Mouse (Mus musculus) lung, postnatal 0 days (tissue): ENCODE results near the gene Lmx1a. TPM values are rescaled to one million over a fixed set of nuclear protein-coding genes. Genes with fewer than 3 reads are reported as not detected.

ENCODE experiments used
- ATAC-seq: fragments of 200-750 bp; cut with Nextera tagmentation; 2 replicates; pipeline ENCODE4 v1.8.0; 2017; ENCODE audit warnings: moderate library complexity
- DNase-seq: peaks from one replicate; pipeline ENCODE4 v3.0.0-alpha.2; 2016; ENCODE audit warnings: low spot score
- H3K27ac ChIP-seq: fragments of 300-500 bp; sonication (generic); 2 replicates; pipeline ENCODE4 v1.5.1; 2014; ENCODE audit warnings: antibody characterized with exemption, mild to moderate bottlenecking, low read length, mixed read lengths
- H3K27me3 ChIP-seq: fragments of 300-500 bp; sonication (generic); replicated peaks from 2 replicates; pipeline ENCODE4 v1.6.1; 2014; ENCODE audit warnings: low read length, mixed read lengths; ENCODE audit not compliant: insufficient read depth
- H3K36me3 ChIP-seq: fragments of 300-500 bp; sonication (generic); 2 replicates; pipeline ENCODE4 v1.6.1; 2014; ENCODE audit warnings: low read length, mixed read lengths; ENCODE audit not compliant: insufficient read depth
- H3K4me1 ChIP-seq: fragments of 300-500 bp; sonication (generic); 2 replicates; pipeline ENCODE4 v1.6.1; 2014; ENCODE audit warnings: antibody characterized with exemption, low read depth, low read length, mixed read lengths; ENCODE audit not compliant: insufficient read depth
- H3K4me2 ChIP-seq: fragments of 300-500 bp; sonication (generic); replicated peaks from 2 replicates; pipeline ENCODE4 v1.6.1; 2014; ENCODE audit warnings: low read depth, mild to moderate bottlenecking, low read length, moderate library complexity, mixed read lengths
- H3K4me3 ChIP-seq: fragments of 300-500 bp; sonication (generic); 2 replicates; pipeline ENCODE4 v1.5.1; 2014; ENCODE audit warnings: low read depth, low read length
- H3K9ac ChIP-seq: fragments of 300-500 bp; sonication (generic); replicated peaks from 2 replicates; pipeline ENCODE4 v1.6.1; 2014; ENCODE audit warnings: low read depth, mild to moderate bottlenecking
- H3K9me3 ChIP-seq: fragments of 300-500 bp; sonication (generic); 2 replicates; pipeline ENCODE4 v1.6.1; 2016; ENCODE audit warnings: low read length, mixed read lengths
- CTCF ChIP-seq: IDR thresholded peaks from 2 replicates; pipeline ENCODE4 v1.5.1; 2016; ENCODE audit warnings: antibody characterized with exemption, mild to moderate bottlenecking
- EP300 ChIP-seq: IDR thresholded peaks from 2 replicates; pipeline ENCODE4 v1.6.1; 2016; ENCODE audit warnings: antibody characterized with exemption, mild to moderate bottlenecking, control low read depth
- WGBS: fragments of 180-500 bp; shearing (Covaris S2); extraction: QIAGEN DNeasy Blood & Tissue Kit; methylation state at CpG from one replicate; pipeline ENCODE4 v1.1.7; 2014; 5-methylcytosine and 5-hydroxymethylcytosine counted together
- polyA plus RNA-seq: library from polyadenylated mRNA; unstranded; fragments of >200 nt; fragmentation: Nextera tagmentation; extraction: Ambion mirVana; gene quantifications from 2 replicates; pipeline ENCODE4 v1.2.1, GENCODE M21; 2015

The Lmx1a gene
- polyA plus RNA-seq, 1 experiment from 2014 or later: not detected

DNA sequence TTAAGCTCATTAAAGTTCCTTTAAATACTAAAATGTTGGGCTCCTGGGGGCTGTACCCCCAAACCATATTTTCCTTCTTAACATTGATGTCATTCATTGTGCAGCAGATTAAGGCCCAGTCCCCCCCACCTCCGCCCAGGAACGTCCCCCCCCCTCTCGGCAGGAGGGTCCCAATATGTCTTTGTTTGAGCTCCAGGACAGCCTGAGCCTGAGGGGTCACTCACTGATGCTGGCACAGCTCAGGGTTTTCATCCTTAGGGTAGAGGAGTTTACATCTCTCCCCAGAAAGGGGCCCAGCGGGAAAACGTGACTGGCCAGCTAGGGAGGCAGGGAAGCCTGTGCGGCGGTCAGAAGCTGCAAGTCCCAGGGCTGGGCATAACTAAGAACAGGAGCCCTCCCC, 11.2 kb downstream of the Lmx1a start:
- WGBS: 14% methylated on average over 7 of the region's 7 CpGs
- Histone ChIP-seq H3K4me2 (no peak overlapping the region), H3K9me3 (no peaks in the 10 kb centered on the region), H3K4me1 (no peaks in the 10 kb centered on the region), H3K36me3 (no peaks in the 10 kb centered on the region), H3K27me3 (peaks cover 10% of the 10 kb centered on the region; the same call in 1 of the 2 replicates), H3K4me3 (no peak overlapping the region), H3K27ac (no peak overlapping the region), H3K9ac (no peak overlapping the region)
- no peak for TF ChIP-seq CTCF
- no peak for TF ChIP-seq EP300
- ATAC-seq (no peak), DNase-seq (no peak)

GRCm38 (mm10) chr1:167705527-167705926, 16.5 kb downstream of the Lmx1a start:
- DNase-seq (no peak), ATAC-seq (no peak)
- WGBS: 73% methylated on average over 7 of the region's 7 CpGs
- Histone ChIP-seq H3K27ac (no peak overlapping the region), H3K27me3 (no peaks in the 10 kb centered on the region), H3K9ac (no peak overlapping the region), H3K9me3 (no peaks in the 10 kb centered on the region), H3K36me3 (no peaks in the 10 kb centered on the region), H3K4me2 (no peak overlapping the region), H3K4me3 (no peak overlapping the region), H3K4me1 (no peaks in the 10 kb centered on the region)
- TF ChIP-seq CTCF (no peak), EP300 (no peak)

GRCm38 (mm10) chr1:167708761-167709160, 19.7 kb downstream of the Lmx1a start:
- ATAC-seq (no peak), DNase-seq (no peak)
- no peaks in the 10 kb centered on the region for H3K9me3 ChIP-seq
- no peak overlapping the region for H3K4me3 ChIP-seq
- 38% methylated on average over 5 of the region's 5 CpGs for WGBS
- H3K4me1 ChIP-seq: no peaks in the 10 kb centered on the region
- no peaks in the 10 kb centered on the region for H3K27me3 ChIP-seq
- H3K27ac ChIP-seq: no peak overlapping the region
- H3K36me3 ChIP-seq: no peaks in the 10 kb centered on the region
- TF ChIP-seq EP300: no peak
- no peak for TF ChIP-seq CTCF
- no peak overlapping the region for H3K9ac ChIP-seq
- no peak overlapping the region for H3K4me2 ChIP-seq

GRCm38 (mm10) chr1:167715730-167716341, 26.8 kb downstream of the Lmx1a start:
- Histone ChIP-seq H3K4me3 (no peak overlapping the region), H3K36me3 (no peaks in the 10 kb centered on the region), H3K27ac (no peak overlapping the region), H3K27me3 (no peaks in the 10 kb centered on the region), H3K4me1 (no peaks in the 10 kb centered on the region), H3K9ac (no peak overlapping the region), H3K9me3 (no peaks in the 10 kb centered on the region), H3K4me2 (no peak overlapping the region)
- ATAC-seq (no peak), DNase-seq (no peak)
- WGBS: 57% methylated on average over 6 of the region's 6 CpGs
- TF ChIP-seq CTCF (no peak), EP300 (no peak)

GRCm38 (mm10) chr1:167734471-167734870, 45.4 kb downstream of the Lmx1a start:
- ATAC-seq: no peak
- no peak for TF ChIP-seq CTCF
- TF ChIP-seq EP300: no peak
- Histone ChIP-seq H3K4me3 (no peak overlapping the region), H3K9ac (no peak overlapping the region), H3K36me3 (no peaks in the 10 kb centered on the region), H3K27me3 (no peaks in the 10 kb centered on the region), H3K27ac (no peak overlapping the region), H3K4me2 (no peak overlapping the region), H3K4me1 (no peaks in the 10 kb centered on the region), H3K9me3 (no peaks in the 10 kb centered on the region)
- no peak for DNase-seq
- 6% methylated on average over 6 of the region's 6 CpGs for WGBS

DNA sequence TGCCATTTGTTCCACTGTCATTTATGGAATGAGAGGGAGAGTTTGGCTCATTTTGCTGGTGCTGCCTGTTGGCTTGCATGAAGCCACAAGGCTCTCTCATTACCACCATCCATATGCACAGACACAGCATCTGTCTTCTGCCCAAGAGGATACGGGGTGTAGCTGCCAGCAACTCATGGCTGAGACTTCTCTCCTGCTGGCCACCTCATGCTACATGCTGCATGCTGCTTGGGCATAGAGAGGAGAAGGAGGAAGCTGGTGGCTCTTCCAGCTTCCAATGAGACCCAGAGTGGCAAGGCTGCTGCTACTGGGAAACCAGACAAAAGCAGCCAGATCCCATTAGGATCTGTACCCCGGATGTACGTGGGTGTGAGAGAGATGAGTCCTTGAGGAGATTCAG, 47.8 kb downstream of the Lmx1a start:
- Histone ChIP-seq H3K9me3 (no peaks in the 10 kb centered on the region), H3K27ac (no peak overlapping the region), H3K4me2 (no peak overlapping the region), H3K4me3 (no peak overlapping the region), H3K27me3 (no peaks in the 10 kb centered on the region), H3K36me3 (no peaks in the 10 kb centered on the region), H3K9ac (no peak overlapping the region), H3K4me1 (no peaks in the 10 kb centered on the region)
- DNase-seq (no peak), ATAC-seq (no peak)
- TF ChIP-seq EP300: no peak
- TF ChIP-seq CTCF: no peak
- WGBS: 67% methylated on average over 3 of the region's 3 CpGs

DNA sequence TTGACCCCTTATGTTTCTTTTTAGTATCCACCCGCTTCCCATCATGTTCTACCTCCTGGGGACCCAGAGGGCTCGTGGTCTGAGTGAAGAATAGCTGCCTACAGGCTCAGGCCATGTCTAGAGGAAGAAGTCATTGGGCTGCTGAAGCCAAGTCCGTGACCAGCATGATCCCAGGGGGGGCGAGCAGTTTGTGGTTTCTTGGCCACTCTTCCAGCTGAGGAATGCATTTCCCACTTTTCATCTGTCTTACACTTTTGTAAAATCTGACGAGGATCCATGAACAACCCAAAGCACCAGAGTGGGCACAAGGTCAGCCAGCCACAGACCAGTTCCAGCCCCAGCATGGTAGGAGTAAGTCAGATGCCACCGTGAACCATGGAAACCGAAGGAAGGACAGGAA, 50.2 kb downstream of the Lmx1a start:
- H3K9ac ChIP-seq: no peak overlapping the region
- no peaks in the 10 kb centered on the region for H3K4me1 ChIP-seq
- no peaks in the 10 kb centered on the region for H3K36me3 ChIP-seq
- 63% methylated on average over 7 of the region's 7 CpGs for WGBS
- no peak overlapping the region for H3K4me2 ChIP-seq
- H3K27ac ChIP-seq: no peak overlapping the region
- no peak for TF ChIP-seq CTCF
- no peak for TF ChIP-seq EP300
- H3K9me3 ChIP-seq: no peaks in the 10 kb centered on the region
- H3K27me3 ChIP-seq: no peaks in the 10 kb centered on the region
- no peak overlapping the region for H3K4me3 ChIP-seq
- no peak for ATAC-seq
- no peak for DNase-seq
